Mouse (Mus musculus) activated CD4-positive, CD25-positive, alpha-beta regulatory T cell, adult 9 weeks (primary cell): ENCODE results near the gene Zbtb49. TPM values are rescaled to one million over a fixed set of nuclear protein-coding genes. Genes with fewer than 3 reads are reported as not detected.

Experiments
- polyA plus RNA-seq: library from polyadenylated mRNA; unstranded; fragments of 100-300 nt; shearing (Covaris generic); gene quantifications from one replicate; pipeline ENCODE4 v1.2.1, GENCODE M21; 2017

Gene Zbtb49
- 23.9 TPM for polyA plus RNA-seq

DNA sequence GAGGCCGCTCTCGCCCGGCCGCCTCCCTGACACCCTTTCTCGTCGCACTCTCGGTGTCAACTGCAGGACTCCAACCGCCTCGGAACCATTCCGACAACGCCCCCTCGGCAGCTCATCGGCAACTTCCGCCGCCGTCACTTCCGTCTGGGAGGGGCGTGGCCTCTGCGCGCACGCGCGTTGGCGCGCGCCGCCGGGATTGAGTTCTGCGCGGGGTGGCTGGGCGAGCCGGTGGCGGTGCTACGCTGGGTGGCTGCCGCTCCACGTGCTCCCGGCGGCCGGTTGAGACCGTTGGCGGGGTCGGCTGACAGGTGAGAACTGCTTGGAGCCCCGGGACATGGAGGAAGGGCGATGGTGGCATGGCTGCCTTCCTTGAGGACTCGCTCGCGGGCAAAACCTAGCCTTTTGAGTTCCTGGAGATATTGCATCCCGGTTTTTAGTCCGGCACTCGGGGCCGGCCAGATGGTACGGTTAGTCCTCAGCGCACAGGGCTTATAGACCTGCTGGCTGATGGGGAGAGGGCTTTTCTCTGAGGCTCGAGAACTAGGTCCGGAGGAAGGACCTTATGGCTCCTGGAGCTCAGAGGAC lies at the start of gene Zbtb49, which contains the start of gene Lyar:
Gene Zbtb49 (minus strand): TSS at position 130 of the 585 bp plus-strand sequence.
Gene Lyar (plus strand): TSS at position 143 of the 585 bp plus-strand sequence.

DNA sequence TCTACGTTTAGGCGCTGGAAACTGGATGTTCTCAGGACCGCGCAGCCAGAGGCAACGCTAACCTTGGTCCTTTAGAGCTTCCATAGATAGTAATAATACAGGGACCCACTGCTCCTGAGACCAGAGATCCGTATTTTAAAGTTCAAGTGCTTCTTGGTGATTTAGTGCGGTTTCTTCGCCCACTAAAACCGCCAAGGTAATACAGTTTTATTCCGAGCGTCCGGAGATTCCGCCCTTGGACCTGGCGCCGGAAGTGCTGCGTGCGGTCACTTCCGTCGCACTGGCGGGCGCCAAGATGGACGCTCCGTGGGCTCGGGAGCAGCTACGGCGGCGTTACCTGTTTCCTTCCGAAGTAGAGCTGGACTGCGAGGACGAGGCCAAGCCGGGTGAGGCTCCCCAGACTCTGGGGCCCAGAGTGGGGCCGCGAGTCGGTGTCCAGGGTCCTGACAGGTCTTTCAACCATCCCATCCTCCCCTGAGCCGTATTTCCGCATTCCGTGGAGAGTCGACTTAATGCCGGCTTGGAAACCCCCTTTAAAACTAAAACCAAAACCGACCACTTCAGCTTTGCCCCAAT lies 39.9 kb upstream of the Zbtb49 start, which contains the start of gene Tmem128:
Gene Tmem128 (plus strand): TSS at position 79 of the 576 bp plus-strand sequence.

DNA sequence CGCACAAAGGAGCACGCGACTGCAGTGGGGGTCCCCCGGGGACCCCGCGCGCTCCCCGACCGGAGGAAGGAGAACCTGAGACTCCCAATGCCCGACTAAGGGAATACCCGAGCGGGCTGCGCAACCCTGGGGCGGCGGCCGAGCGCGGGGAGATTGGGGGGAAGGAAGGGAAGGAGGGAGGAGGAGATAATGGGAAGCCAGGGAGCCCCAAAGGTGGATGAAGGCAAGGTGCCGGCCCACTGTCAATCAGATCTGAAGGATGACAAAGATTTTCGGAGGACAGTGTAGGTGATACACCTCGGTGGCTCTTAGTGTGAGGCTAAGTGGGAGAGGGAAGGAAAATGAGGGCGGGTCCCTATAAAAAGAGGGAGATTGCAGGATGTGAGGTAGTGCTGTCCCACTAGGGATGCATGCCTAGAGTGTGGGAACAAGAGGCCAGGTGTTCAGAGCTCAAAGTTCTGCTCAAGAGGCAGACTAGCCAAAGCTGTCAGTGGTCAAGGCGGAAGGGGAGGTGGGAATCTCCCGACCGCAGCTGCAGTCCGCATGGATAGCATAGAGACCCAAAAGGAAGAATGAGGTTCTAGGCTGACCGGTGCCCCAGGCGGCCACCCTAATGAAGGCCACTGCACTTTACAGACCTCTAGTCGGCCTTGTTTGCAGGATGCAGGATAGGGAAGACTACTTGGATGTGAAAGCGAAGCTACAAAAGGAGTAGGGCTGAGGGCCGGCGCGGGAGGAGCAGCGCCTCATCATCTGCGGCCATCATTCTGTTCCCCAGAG lies 60.4 kb downstream of the Zbtb49 start, which contains the start of gene Nsg1:
Gene Nsg1 (minus strand): TSS at position 274 of the 780 bp plus-strand sequence.

Other genes with a start within 250 kb of the Zbtb49 start
- 43.3 TPM for gene Stx18, start 181.7 kb downstream of the Zbtb49 start, polyA plus RNA-seq
- gene Nsg1, start 60.5 kb downstream of the Zbtb49 start, polyA plus RNA-seq: 0.98 TPM
- gene Lyar, start within 50 bp of the Zbtb49 start, polyA plus RNA-seq: 44.1 TPM
- 131 TPM for gene Tmem128, start 39.7 kb upstream of the Zbtb49 start, polyA plus RNA-seq
- not detected for gene Otop1, start 55.5 kb upstream of the Zbtb49 start, polyA plus RNA-seq
- gene Drd5, start 98.9 kb upstream of the Zbtb49 start, polyA plus RNA-seq: not detected